Comparison of ENCODE assay signal across 8 mouse cellular contexts in genomic region chrX:74304867-74305700, GRCm38 (mm10). TPM values are rescaled to one million over a fixed set of nuclear protein-coding genes. Genes with fewer than 3 reads are reported as not detected.
DNase-seq lines count a peak whose midpoint lies in the region; ATAC-seq and TF ChIP-seq lines count a peak whose summit lies in the region.

Gene Gdi1, plus strand, starts transcription at chrX:74304998.

- H3K4me3 ChIP-seq in ES-Bruce4 (ENCODE audit: low read depth, low read length) = peak within 1 kb of the TSS; percentile 88
- H3K4me3 ChIP-seq in forebrain, embryonic 14.5 days (ENCODE audit: low read depth, low read length) = peak within 1 kb of the TSS; percentile 51
- peak within 1 kb of the TSS; percentile 54 for H3K4me3 ChIP-seq in neural tube, embryonic 15.5 days (replicated peaks)

- WGBS in forebrain, embryonic 14.5 days = 22% methylated on average over 41 of the region's 41 CpGs
- 15% methylated on average over 41 of the region's 41 CpGs for WGBS in large intestine, adult 2 months
- WGBS in neural tube, embryonic 15.5 days = 14% methylated on average over 41 of the region's 41 CpGs

- H3K27ac ChIP-seq in ES-Bruce4 (ENCODE audit: insufficient read depth, low read length) = peak within 1 kb of the TSS; percentile 80
- peak within 1 kb of the TSS; percentile 94 for H3K27ac ChIP-seq in forebrain, embryonic 14.5 days (ENCODE audit: low read depth, low read length)
- peak within 1 kb of the TSS; percentile 93 for H3K27ac ChIP-seq in neural tube, embryonic 15.5 days (replicated peaks)

- TF ChIP-seq CTCF in ES-Bruce4 (IDR thresholded peaks at IDR 0.05; ENCODE audit: low read depth, low read length) = no peak

- TF ChIP-seq POLR2A in ES-Bruce4 (IDR thresholded peaks at IDR 0.05; ENCODE audit: insufficient read depth, low read length) = peak; percentile 75

- peak; percentile 82 for DNase-seq in forebrain, embryonic 14.5 days (ENCODE audit: low spot score)
- peak; percentile 79 to 82 for DNase-seq in heart, postnatal 10 days
- DNase-seq in large intestine, adult 2 months (ENCODE audit: low read depth, low spot score) = no peak
- DNase-seq in lung, adult 18-20 months = peak; percentile 68 to 71
- DNase-seq in testis, postnatal 10 days (ENCODE audit: low spot score) = peak; percentile 76

- peak within 1 kb of the TSS; percentile 80 for H3K9ac ChIP-seq in ES-Bruce4 (ENCODE audit: low read depth, poor library complexity, severe bottlenecking)
- peak within 1 kb of the TSS; percentile 80 for H3K9ac ChIP-seq in forebrain, embryonic 14.5 days (ENCODE audit: low read length)
- peak within 1 kb of the TSS; percentile 61 for H3K9ac ChIP-seq in neural tube, embryonic 15.5 days (replicated peaks)

- intact Hi-C loops in heart, postnatal 10 days (cut with DNase I) = no loop called here

- 0 out of 2 replicates have a peak, but pooled peaks have one; percentile 31 for TF ChIP-seq EP300 in ES-Bruce4 (IDR thresholded peaks at IDR 0.05; ENCODE audit: insufficient read depth, low read depth, low read length)

- peaks cover 25% of the 10 kb centered on the region for H3K36me3 ChIP-seq in ES-Bruce4 (ENCODE audit: control insufficient read depth, insufficient read depth, low read length, poor library complexity, severe bottlenecking)
- peaks cover 71% of the 10 kb centered on the region for H3K36me3 ChIP-seq in forebrain, embryonic 14.5 days (ENCODE audit: control insufficient read depth, insufficient read depth, low read length)
- peaks cover 61% of the 10 kb centered on the region for H3K36me3 ChIP-seq in neural tube, embryonic 15.5 days

- peak; percentile 64 for ATAC-seq in cerebellum, adult (ENCODE audit: insufficient number of reproducible peaks, low FRiP score, low TSS enrichment)
- peak; percentile 87 for ATAC-seq in forebrain, embryonic 14.5 days
- peak; percentile 84 for ATAC-seq in neural tube, embryonic 15.5 days (ENCODE audit: low FRiP score)

- H3K4me1 ChIP-seq in ES-Bruce4 (ENCODE audit: control insufficient read depth, insufficient read depth, low read length) = no peaks in the 10 kb centered on the region
- H3K4me1 ChIP-seq in forebrain, embryonic 14.5 days (ENCODE audit: control insufficient read depth, insufficient read depth, low read length) = peaks cover 7% of the 10 kb centered on the region
- peaks cover 31% of the 10 kb centered on the region for H3K4me1 ChIP-seq in neural tube, embryonic 15.5 days

- peak within 1 kb of the TSS; percentile 72 for H3K4me2 ChIP-seq in forebrain, embryonic 14.5 days (ENCODE audit: low read length)
- peak within 1 kb of the TSS; percentile 63 for H3K4me2 ChIP-seq in neural tube, embryonic 15.5 days

- no peaks in the 10 kb centered on the region for H3K27me3 ChIP-seq in ES-Bruce4 (ENCODE audit: control insufficient read depth, insufficient read depth, low read length, poor library complexity, severe bottlenecking)
- H3K27me3 ChIP-seq in forebrain, embryonic 14.5 days (replicated peaks; ENCODE audit: control insufficient read depth, insufficient read depth, low read length) = no peaks in the 10 kb centered on the region
- no peaks in the 10 kb centered on the region for H3K27me3 ChIP-seq in neural tube, embryonic 15.5 days (replicated peaks)

- H3K9me3 ChIP-seq in ES-Bruce4 (replicated peaks; ENCODE audit: control insufficient read depth, insufficient read depth, low read length, poor library complexity, severe bottlenecking) = no peaks in the 10 kb centered on the region
- no peaks in the 10 kb centered on the region for H3K9me3 ChIP-seq in forebrain, embryonic 14.5 days (replicated peaks; ENCODE audit: control insufficient read depth, low read length)
- H3K9me3 ChIP-seq in neural tube, embryonic 15.5 days (replicated peaks) = no peaks in the 10 kb centered on the region

RNA-seq across cellular contexts. Expression of gene Gdi1, which starts in this region (rescaled TPM):
- polyA plus RNA-seq in ES-Bruce4 (2011; ENCODE audit: insufficient read depth, insufficient read length, low read depth, missing spikeins) = 157 and 164 TPM in 2 replicates
- polyA plus RNA-seq in forebrain, embryonic 14.5 days (2014; fragmentation: Nextera tagmentation; extraction: Ambion mirVana) = 614 and 712 TPM in 2 replicates
- 10 to 100 TPM; 88.1 to 93.0 TPM for total RNA-seq in heart, postnatal 10 days (2021)
- polyA plus RNA-seq in large intestine, adult 2 months (2012; rRNA removed) = 138 and 150 TPM in 2 replicates
- polyA plus RNA-seq in neural tube, embryonic 15.5 days (2015; fragmentation: Nextera tagmentation; extraction: Ambion mirVana) = 798 and 909 TPM in 2 replicates
